Mouse (Mus musculus) kidney, adult 8-10 months (tissue): ENCODE measurements around the gene Cenpp.

Experiments
- DNase-seq, 2 experiments: peaks; one replicate each; pipeline ENCODE4 v3.0.0; 2022

Gene Cenpp

DNA sequence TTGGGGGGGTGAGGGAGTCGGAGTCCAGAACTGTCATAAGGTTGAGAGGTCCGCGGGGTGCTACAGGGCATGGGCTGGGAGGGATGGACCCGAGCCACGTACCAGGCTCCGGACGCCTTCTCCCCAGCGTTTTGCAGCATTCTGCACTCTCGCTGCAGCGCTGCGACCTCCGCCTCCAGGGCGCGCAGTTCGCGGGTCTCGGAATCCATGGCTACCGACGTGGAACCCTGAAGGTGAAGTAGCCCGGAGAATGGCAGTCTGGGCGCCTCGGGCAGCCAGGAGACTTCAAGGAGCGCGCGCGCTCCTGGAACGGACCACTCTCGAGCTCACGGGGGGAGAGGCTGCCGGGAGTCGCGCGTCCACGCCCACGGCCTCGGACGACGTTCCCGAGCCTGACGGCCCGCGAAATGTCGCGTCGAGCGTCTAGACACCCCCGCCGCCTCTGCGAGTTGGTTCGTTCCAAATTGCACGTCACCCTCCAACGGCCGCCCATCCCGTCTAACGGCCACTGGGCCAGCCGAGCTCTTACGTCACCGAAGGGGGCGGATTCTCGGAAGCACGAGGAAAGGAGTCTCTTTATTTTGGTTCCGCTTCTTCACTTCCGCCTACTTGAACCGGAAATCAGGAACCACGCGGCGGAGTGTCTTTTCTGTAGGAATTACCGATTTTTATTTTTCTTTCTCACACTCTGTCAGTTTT is at the start of gene Cenpp, which contains the start of gene Nol8:
Gene Cenpp (minus strand): TSS at position 305 of the 699 bp plus-strand sequence.
Gene Nol8 (plus strand): TSS at position 598 of the 699 bp plus-strand sequence.
- DNase-seq: peak; percentile 98 to 99

DNA sequence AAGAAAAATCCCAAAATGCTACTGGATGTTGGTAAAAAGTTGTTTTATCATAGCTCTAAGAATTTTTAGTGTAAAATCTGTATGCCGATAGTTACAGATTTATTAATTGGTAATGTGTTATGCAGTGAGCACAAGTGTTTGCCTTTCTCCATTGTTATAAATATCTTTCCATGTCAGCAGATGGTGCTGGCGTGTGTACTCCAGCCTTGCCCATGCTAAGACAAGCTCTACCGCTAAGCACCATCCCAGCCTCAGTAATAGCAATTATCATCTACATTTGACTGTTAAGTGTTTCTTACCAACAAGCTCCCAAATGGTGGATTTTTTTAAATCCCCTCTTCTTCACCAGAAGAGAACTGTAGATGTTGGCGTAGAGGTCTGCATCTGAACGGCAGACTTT is 38.5 kb upstream of the Cenpp start:
- no peak for DNase-seq

DNA sequence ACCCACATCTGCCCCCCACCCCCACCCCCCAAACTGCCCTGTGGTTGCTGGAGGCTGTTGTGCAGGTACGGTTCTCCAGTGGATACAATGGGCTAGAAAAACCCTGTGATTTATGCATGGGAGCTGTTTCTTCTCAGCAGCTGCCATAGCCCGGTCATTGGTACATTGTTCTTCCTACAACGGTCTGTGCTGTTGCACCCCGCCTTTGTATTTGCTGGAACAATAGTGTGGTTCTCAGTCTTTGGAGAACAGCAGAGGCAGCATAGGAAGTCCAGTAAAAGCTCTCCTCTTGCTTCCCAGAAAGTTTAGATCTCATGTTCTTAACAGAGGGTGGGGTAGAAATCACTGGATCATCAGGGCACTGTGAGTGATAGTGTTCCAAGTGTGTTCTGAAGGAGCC is 31.7 kb upstream of the Cenpp start:
- DNase-seq: no peak

DNA sequence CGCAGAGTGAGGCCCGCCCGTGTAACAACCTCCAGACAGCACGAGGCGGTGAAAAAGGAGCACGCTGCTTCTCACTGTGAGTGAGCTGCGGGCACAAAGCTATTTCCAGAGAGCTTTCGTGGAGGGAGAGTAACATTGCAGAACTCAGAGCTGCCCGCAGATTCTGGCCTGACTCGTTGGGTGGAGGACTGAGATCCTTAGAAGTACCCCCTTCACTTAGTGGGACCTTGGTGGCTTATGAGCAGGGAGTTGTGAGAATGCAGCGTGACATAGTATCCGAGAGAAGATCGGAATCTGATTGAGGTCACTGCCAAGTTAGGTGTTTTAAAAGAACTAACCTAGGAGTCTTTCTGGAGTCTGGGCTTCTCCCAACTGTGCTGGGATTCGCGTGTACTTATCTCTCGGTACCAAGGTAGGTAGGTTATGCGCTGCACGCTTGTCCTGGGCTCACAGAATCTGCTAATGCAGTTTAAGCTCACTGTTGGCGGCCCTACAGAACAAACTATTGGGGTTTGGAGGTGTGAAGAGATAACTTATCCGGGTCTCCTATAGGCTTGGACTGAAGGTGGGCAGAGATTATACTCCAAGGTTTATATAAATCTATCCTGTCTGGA is 29.8 kb upstream of the Cenpp start:
- peak in 1 of 2 experiments; percentile 5 for DNase-seq

GRCm38 (mm10) chr13:49681351-49682232 is 29.0 kb upstream of the Cenpp start, which contains the start of gene Iars:
Gene Iars (plus strand): TSS chr13:49682100.
- peak; percentile 98 to 99 for DNase-seq

DNA sequence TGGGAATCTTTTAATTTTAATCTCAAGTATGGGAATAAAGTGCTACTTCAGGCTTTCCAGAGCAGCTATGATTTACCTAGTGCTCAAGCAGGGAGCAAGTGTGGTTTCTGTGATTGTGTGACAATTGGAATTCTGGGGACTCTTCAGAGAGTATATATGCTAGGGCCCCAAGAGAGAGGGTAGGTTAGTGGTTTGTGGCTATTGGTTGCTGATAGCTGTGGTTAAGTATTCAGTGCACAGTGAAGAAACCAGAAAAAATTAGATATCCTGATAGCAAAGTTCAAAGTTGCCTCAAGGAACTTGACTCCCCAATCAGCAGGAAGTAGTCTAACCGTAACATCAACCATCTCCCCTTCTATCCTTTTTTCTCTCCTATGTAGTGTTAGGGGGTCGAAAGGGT is 25.2 kb upstream of the Cenpp start:
- DNase-seq: no peak

- DNase-seq: no peak
These were observed 576 bp upstream of the Cenpp start for GRCm38 (mm10) chr13:49653180-49653541.

- no peak for DNase-seq
These were observed 719 bp downstream of the Cenpp start for GRCm38 (mm10) chr13:49651781-49652351.

GRCm38 (mm10) chr13:49651136-49651535 is 1.4 kb downstream of the Cenpp start:
- DNase-seq: no peak

GRCm38 (mm10) chr13:49646019-49646418 is 6.6 kb downstream of the Cenpp start:
- DNase-seq: no peak

GRCm38 (mm10) chr13:49644731-49645529 is 7.7 kb downstream of the Cenpp start:
- no peak for DNase-seq

GRCm38 (mm10) chr13:49643669-49644362 is 8.8 kb downstream of the Cenpp start:
- peak; percentile 13 to 22 for DNase-seq

DNA sequence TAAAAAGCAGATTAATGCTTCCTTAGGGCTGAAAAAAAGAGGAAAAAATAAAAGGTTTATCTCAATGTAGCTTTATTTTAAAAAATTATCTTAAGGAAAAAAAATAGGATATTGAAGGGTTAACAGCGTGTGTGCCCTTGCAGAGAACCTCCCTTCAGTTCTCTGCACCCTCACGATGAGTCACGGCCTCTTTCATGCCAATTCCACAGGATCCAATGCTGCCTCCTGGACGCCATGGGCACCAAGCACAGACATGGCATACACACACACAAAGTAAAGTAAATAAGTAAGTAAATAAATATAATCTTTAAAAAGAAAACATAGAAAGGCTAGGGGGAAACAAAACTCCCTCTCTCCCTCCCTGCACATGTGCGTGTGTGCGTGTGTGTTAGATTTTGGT is 9.9 kb downstream of the Cenpp start:
- no peak for DNase-seq

DNA sequence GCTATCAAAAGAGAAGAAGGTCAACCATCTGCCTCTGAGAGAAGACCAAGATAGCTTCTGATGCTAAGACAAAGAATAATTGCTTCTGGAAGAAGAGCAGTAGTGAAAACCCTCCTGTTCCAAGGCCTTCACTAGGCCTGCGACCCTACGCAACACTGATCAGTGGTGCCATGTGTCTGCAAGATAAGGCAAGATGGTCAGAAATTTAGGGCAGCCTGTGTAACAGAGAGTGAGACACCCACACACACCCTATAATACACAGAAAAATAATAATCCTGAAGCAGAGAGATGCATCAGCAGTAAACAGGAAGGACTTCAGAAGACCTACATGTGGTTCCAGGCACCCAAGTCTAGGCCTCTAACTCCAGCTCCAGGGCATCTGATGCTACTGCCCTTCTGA is 12.6 kb downstream of the Cenpp start:
- no peak for DNase-seq

DNA sequence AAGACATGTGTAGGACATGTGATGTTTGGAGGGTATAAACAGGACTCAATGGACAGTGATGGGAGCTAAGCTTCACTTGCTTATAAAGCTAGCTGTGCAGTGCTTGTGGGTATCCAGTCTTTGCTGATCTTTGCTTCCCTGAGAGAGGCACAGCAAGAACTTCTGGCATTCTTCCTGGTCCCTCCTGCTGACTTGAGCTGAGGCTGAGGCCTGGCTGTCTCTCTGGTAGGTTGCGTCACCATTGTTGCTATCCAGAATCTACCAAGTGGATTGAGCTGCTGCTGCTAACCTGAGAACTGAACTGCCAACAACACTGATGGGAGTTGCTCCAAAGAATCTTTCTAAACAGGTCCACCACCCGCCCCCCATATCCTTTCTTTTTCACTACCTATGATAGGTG is 23.5 kb downstream of the Cenpp start:
- no peak for DNase-seq

DNA sequence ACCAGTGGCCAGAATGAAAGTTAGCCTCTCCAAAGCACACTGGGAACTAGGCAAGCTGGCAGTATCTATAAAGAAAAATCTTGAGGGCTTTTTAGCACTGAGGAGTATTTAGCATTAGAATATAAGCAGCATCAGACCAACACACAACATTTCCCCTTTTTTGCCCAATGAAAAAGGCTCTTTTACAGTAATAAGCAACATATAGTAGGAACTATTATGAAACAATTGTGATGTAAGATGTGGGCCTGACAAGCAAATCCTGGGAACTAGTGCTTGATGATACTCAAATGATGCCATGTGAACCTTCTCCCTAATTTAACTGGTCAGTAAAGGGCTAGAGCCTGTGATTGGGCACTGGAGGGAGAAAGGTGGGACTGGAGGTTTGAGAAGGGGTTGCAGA is 24.4 kb downstream of the Cenpp start:
- DNase-seq: no peak

GRCm38 (mm10) chr13:49623216-49623615 is 29.4 kb downstream of the Cenpp start:
- no peak for DNase-seq

- no peak for DNase-seq
These were observed 34.2 kb downstream of the Cenpp start for GRCm38 (mm10) chr13:49618365-49618764.

DNA sequence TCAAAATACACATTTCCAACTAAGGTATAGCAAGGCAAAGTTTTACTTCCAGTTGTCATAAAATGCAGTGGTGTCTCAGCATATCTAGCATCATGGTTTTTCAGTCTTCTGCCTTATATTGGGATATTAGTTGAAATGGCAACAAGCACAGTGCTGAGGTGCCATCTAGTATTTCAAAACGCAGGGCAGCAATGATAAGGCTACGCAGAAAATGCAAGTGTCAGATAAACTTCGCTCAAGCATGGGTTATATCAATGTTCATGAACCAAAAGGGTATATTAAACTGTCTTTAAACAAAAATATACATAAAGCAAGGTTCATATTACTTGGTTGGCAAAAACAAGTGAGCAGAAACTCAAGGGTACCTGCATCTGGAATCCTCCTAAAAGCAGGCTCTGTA is 35.6 kb downstream of the Cenpp start:
- no peak for DNase-seq

- no peak for DNase-seq
These were observed 43.8 kb downstream of the Cenpp start for GRCm38 (mm10) chr13:49608589-49609322.

GRCm38 (mm10) chr13:49607714-49608113 is 44.9 kb downstream of the Cenpp start, which contains the start of gene Ogn:
Gene Ogn (plus strand): TSS chr13:49608046.
- peak; percentile 33 to 38 for DNase-seq
